Mouse (Mus musculus) G1E (cell line): Measurements from ENCODE around the gene 1190005I06Rik.

Experiments
- CTCF ChIP-seq: IDR thresholded peaks from 2 replicates; pipeline ENCODE4 v1.5.1; 2012; ENCODE audit warnings: low read depth, low read length, inconsistent platforms, mixed read lengths
- GATA2 ChIP-seq: IDR thresholded peaks from 2 replicates; pipeline ENCODE4 v1.6.1; 2012; ENCODE audit warnings: low read depth, low read length, inconsistent platforms, borderline replicate concordance
- TAL1 ChIP-seq: conservative IDR thresholded peaks from 2 replicates; pipeline ENCODE4 v1.6.1; 2012; ENCODE audit warnings: low read depth, low read length, inconsistent platforms, mixed read lengths

DNA sequence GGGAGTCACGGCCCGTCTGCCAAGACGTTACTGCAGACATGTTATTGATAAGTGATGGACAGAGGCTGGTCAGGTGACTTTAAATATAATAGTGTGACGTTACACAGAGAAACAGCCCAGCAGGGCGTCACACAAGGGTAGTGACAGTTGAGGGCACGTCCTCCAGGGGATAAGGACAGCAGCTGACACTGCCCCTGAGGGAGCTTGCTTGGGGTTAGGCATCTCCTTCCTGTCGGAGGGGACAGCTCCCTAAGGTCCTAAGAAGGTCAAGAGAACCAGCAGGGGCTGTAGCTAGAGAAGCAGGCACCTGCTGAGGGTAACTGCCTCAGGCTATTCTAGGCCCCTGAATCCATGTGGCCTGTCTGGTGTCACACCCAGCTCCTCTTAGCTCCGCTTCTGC lies 75.9 kb downstream of the 1190005I06Rik start:
- TF ChIP-seq CTCF (no peak), GATA2 (no peak), TAL1 (no peak)
